Mouse (Mus musculus) induced T-regulatory cell, adult 2 months (primary cell): ENCODE data around the gene Ngef.
A peak's percentile ranks its signal among the peaks of the same experiment; 100 is the strongest.

Source experiments
- DNase-seq: peaks from one replicate; pipeline ENCODE4 v3.0.0-alpha.2; 2012; ENCODE audit warnings: low read depth

The Ngef gene

DNA sequence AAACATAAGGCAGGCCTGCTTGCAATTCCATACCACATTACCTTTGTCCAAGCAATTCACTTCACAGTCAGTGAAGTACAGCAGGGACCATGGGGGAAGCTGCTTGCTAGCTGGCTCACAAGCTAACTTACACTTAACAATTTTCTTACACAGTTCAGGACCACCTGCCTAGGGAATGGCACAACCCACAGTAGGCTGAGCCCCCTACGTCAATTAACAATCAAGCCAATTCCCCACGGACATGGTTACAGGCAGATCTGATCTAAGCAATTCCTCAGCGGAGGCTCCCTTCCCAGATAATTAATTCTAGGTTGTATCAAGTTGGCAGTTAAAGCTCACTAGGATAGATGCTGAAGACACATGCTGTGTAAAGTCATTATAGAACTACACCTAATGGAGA is 10.7 kb downstream of the Ngef start:
- no peak for DNase-seq

DNA sequence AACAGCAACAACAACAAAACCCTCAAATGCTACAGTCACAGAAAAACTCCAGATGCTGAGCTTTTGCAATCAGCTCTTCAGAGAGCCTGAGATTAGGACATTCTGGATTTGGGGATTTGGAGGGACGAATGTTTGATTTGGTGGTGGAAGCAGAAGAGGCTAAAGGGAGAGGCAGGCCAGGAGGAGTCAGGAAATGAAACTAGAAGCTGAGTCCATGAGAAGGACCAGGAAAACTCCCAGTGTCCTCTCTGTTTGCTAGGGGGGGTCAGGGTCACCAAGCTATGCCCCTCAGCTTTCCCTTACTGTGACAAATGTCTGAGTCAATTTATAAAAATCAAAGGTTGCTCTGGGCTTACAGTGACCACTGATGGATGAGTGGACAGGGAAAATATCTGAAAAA is 20.1 kb downstream of the Ngef start:
- no peak for DNase-seq

- DNase-seq = peak; percentile 28
Measured at GRCm38 (mm10) chr1:87551008-87551407, 22.7 kb downstream of the Ngef start.

GRCm38 (mm10) chr1:87541614-87542013 is 32.1 kb downstream of the Ngef start:
- peak; percentile 57 for DNase-seq

DNA sequence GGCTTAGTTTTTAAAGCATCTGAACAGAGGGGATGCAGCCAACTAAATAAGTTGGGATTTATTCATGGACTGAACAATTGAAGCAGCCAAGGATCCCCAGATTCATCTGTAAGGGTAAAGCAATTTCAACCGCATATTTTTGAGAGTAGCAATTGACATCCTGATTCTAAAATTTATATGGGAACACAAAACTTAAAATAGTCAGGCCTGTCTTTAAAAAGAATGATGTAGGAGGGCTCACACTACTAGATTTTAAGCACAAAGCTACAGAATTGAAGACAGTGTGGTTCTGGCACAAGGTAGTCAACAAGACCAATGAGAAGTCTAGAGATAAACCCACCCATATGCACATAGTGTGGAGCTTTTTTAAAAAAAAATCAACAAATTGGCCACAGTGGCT is 36.7 kb downstream of the Ngef start:
- DNase-seq = no peak

DNA sequence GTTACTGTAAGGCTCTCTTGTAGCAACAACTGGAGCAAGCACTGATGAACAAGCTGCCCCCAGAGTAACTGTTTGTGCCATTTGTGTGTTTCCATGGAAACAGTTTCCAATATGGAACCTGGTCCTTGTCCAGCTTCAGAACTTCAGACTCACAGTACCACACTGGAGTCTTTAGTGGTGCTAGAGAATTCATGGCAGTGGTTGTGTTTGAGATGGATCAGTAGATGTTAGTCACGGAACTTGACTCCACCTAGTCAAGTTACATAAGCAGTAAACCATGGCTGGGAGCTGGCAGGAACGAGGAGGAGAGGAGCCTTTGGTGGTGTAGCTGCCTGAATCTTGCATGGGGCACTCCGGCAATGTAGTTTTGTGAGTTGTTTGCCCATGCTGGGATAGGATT is 39.6 kb downstream of the Ngef start:
- DNase-seq = no peak

DNA sequence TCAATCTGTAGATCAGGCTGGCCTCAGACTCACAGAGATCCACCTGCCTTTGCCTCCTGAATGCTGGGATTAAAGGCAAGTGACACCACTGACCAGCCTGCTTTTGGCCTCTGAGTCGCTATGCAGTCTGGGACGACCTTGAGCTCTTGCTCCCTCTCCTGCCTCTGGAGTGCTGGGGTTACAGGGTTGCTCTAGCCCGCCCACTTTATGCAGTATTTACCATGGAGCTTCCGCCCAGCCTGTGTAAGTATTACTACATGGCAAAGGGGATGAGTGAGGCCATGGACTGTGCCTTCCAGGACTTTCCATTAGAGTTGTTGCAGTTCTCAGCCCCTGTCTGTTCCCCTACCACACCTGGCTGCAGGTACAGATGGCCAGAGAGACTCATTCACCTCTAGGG is 41.3 kb downstream of the Ngef start:
- no peak for DNase-seq

DNA sequence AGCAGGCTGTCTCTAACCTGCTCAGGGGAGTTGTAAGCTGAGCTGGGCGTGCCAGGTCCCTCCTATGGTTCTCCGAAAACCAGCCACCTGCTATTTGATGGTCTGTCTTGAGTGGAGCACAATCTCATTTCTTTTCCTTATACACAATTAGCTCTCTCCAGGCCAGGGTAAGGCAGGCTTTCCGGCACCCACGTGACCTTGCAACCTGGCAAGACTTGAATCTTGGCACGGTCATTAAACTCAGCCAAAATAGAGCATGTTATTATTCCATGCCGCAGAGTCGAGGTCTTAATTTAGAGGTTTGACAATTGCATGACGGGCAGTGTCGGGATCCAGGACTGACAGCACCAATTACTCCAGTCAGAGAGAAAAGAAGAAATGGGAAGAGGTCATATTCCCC is 46.5 kb downstream of the Ngef start:
- no peak for DNase-seq

- DNase-seq = no peak
Measured at GRCm38 (mm10) chr1:87525041-87525440, 48.6 kb downstream of the Ngef start.

GRCm38 (mm10) chr1:87521523-87521922 is 52.1 kb downstream of the Ngef start:
- no peak for DNase-seq

GRCm38 (mm10) chr1:87520467-87520866 is 53.2 kb downstream of the Ngef start:
- DNase-seq = no peak

- no peak for DNase-seq
Measured at GRCm38 (mm10) chr1:87510845-87511244, 62.8 kb downstream of the Ngef start.

- DNase-seq = peak; percentile 42
Measured at GRCm38 (mm10) chr1:87510166-87510691, 63.4 kb downstream of the Ngef start.

DNA sequence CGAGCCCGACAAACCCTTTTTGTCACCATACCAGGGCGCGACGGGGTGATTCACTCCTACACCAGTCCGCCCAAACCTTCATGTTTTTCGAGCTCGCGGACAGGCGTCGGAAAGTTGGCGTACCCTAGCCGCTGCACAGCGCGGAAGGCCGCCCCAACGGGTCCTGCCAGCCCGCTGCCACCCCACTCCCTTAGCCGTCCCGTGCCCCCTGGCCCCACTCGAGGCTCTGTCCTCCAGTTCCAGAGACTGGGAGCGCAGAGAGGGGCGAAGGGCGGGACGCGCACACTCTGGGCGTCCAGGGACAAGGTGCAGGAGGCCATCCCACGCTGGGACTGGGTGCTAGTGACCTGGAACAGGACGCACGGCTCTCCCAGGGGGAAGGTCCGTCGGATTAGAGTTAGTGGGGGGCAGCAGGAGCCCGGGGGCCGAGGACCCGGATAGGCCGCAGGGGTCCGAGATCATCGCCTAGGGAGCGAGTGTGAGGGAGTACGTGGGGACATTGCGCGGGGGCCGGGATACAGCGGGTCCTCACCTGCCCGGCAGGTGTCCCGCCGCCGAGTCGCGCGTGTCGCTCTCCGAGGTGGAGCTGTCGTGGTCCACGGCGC is 64.0 kb downstream of the Ngef start, which contains the start of gene Neu2:
Neu2 (plus strand) TSS at position 329 of the 605 bp plus-strand sequence.
- DNase-seq = no peak

DNA sequence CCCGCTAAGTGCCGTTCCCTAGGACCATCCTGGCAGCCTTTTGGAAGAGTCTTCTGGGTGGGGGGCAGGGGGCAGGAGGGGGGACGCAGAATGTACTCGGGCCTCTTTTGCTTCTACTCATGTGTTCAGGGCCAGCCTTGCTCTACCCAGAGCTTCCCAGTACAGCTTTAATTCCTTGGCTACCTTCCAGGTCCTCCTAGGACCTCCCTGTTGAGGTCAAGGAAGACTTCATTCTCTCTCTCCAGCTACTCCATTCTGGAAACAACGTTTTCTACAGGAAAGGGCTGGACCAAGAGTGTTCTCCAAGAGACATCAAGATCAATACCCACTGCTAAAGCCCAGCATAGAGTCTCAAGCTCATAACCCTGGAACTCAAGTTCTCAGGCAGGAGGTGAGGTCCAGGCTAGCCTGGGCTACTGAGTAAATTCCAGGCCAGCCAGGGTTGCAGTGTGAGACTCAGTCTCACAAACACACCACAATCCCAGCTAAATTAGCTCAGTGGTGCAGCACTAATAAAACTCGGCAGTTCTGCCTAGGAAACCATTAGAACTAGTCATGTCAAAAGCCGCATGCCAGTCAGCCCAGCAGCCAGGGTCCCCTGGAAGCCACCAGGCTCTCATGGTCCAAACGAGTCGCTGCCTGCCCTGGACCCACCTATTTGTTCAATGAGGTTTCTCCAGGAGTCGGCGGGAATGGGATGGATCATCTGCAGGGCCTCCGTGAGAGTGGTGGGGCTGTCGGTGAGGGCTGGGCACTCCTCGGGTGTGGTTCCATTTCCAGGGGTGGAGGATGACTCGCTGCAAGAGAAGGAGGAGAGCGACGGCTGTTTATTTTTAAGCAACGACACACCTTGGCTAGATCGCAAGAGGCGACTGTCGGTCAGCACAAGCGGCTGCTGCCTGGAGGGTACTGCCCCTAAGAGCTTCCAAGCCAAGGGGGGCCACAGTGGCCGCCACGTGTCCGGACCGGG is 64.8 kb downstream of the Ngef start:
- no peak for DNase-seq

DNA sequence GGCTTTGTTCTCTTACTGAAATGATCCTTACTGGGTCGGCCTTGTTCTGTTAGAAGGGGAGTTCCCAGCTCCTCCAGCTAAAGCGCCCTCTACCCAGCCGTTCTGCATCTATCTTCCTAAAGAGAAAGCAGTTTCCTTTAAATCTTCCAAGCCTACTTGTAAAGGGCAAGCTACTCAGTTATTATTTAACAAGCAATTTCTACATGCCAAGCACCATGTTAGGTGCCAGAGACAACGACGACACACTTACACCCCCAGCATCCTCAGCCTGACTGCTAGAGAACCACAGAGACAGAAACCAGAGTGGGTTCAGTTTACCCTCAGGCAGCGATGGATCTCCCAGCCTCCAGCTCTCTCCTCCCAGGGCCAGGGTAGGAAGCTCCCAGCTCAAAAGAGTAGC is 65.8 kb downstream of the Ngef start:
- no peak for DNase-seq

DNA sequence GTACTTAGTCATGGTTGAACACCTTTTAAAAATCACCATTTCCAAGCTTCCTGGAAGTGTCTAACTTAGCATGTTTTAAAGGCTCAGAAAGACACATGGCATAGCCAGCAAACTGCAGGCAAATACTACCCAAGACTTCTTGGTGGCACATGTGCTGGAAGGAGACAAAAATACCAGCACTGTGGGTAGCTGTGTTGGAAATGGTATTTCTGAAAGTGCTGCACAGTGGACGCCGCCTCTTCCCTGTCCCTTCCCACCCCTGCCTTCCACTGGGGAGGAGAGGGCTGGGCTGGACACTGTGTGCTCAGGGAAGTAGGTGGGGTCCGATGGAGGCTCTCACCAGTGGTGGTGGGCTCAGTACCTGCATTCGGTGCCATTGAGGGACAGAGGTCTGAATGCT is 68.1 kb downstream of the Ngef start:
- DNase-seq = no peak

GRCm38 (mm10) chr1:87493542-87493941 is 80.1 kb downstream of the Ngef start:
- no peak for DNase-seq

- DNase-seq = no peak
Measured at GRCm38 (mm10) chr1:87492285-87492684, 81.4 kb downstream of the Ngef start.

- DNase-seq = no peak
Measured at GRCm38 (mm10) chr1:87486386-87486785, 87.3 kb downstream of the Ngef start.

GRCm38 (mm10) chr1:87482546-87482945 is 91.1 kb downstream of the Ngef start:
- no peak for DNase-seq

GRCm38 (mm10) chr1:87475076-87475895 is 98.4 kb downstream of the Ngef start:
- no peak for DNase-seq
